Mouse (Mus musculus) heart, postnatal 14 days (tissue): ENCODE results near the gene Shisa9. TPM values are rescaled to one million over a fixed set of nuclear protein-coding genes. Genes with fewer than 3 reads are reported as not detected.

Experiments
- DNase-seq, 2 experiments: peaks; one replicate each; pipeline ENCODE4 v3.0.0; 2021 to 2022
- intact Hi-C: fragments of 180-260 bp; cut with DNase I; formaldehyde crosslinking; loops from one replicate; pipeline ENCODE4 v1.15.1; 2025
- total RNA-seq, 2 experiments: library from RNA; stranded (reverse); gene quantifications; 2 replicates each; pipeline ENCODE4 v1.2.3; 2021

The Shisa9 gene
- total RNA-seq, 2 experiments from 2014 or later = 0.07 TPM; not detected in 1

DNA sequence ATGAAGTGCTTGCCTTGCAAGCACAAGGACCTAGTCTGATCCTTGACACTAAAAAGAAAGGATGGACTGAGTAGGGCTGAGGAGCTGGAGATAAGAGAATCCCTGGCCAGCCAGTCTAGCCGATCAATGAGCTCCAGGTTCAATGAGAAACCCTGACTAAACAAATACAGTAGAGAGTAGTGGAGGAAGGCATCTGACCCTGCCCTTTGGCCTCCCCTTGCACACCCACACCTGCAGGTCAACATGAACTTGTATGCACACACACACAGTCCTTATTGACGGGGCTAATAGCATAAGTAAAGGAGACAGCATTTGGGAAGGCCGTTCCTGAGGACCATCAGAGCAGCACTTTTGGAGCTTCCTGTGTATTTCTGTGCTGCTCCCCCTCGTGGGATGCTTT lies 254.7 kb downstream of the Shisa9 start:
- no peak for DNase-seq
- intact Hi-C loops = no loop called here

DNA sequence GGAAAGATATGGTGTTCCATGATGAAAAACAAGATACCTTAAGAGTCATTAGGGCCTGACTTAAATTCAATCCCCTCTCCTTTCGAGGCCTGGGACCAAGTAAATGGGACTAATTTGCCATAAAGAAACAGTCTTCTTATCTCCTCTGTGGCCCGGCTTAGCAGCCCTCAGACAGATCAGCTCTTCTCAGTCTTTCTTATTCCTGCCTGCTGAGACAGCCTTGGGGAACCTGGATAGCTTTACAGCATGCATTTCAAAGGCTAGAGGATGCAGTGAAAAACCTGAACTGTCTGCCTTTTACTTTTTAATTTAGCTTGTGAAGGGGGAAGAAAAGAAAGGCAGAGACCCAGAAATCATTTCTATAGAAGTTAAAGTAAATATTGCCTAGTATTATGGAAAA lies 275.4 kb downstream of the Shisa9 start:
- intact Hi-C loops = no loop called here

DNA sequence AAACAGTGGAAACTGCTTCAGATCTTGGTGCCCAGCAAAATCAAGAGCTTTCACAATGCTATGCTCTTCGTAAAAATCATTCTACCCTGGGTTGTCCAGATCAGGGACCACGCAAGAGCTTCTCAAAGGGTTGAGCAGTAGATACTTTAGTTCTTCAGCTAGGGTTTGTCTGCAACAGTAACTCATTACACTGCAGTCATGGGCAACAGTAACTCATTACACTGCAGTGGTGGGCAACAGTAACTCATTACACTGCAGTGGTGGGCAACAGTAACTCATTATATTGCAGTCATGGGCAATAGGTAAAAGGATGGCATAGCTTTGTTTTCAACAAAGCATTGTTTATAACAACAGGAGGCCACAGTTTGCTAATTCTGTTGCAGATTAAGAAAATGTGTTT lies 281.9 kb downstream of the Shisa9 start:
- intact Hi-C loops = no loop called here

More for the DNA sequence above, 275.4 kb downstream of the Shisa9 start:
- no peak for DNase-seq

DNA sequence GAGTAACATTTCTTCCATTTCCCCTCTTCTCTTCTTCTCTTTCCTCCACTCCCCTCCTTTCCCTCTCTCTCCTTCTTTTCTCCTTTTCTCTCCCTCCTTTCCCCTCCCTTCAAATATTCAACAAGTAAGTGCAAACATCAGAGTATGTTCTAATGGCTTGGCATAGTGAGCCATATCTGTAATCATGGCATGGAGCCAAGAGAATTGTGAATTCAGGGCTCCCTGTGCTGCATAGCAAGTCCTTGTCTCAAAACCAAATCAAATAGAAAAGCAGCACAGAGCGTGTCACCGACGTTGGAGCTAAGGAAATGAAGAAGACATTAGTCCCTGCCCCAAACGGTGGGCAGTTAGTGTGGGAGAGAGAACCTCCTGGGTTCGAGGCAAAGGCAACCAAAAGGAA lies 316.6 kb downstream of the Shisa9 start:
- intact Hi-C loops = no loop called here
- no peak for DNase-seq

More for the DNA sequence above, 281.9 kb downstream of the Shisa9 start:
- DNase-seq = no peak

DNA sequence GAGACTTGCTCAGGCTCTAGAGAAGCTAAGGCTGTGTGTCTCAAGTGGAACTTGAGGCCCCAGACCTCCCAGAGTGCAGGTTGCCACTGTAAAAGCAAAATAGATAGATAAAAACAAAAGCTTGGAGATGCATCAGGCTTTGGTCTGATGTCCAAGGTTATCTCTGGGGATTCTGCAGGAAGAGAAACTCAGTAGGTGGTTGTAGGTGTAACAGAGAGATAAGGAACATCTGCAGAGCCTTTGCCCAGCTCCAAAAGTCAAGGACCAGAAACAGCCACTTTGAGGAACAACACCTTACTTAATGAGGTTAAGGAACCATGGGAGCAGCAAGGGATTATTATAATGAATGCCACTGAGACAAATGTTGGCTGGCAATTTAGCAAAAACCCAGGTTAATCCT lies 319.5 kb downstream of the Shisa9 start:
- intact Hi-C loops = no loop called here
- DNase-seq = no peak

DNA sequence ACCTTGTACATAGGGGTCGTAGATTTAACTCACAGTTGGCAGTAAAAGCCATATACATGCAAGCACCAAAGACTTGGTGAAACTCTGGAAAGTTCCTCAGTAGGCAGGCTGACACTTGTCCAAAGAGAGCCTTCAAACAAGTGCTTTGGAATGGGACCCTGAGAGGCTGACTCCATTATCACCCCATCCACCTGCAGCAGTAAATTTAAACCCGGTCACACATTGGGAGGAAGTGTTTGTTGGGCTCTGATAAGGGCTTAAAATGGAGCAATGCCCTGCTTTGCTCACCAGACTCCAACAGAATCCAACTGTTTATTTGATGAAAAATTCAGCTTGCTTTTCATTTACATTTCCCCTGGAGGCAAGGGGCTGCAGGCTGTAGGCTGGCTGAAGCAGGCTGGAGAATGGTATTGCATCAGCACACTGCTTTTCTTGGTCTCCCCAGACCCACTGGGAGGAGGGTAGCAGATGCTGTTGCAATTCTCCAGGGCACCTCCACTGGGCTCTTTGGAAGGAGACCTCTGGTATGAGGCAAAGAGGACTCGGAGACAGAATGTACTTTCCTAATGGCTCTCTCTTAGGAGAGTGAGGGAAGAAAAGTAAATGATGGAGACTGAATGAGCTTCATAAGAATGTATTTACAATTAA lies 323.5 kb downstream of the Shisa9 start:
- no peak for DNase-seq
- intact Hi-C loops = no loop called here

DNA sequence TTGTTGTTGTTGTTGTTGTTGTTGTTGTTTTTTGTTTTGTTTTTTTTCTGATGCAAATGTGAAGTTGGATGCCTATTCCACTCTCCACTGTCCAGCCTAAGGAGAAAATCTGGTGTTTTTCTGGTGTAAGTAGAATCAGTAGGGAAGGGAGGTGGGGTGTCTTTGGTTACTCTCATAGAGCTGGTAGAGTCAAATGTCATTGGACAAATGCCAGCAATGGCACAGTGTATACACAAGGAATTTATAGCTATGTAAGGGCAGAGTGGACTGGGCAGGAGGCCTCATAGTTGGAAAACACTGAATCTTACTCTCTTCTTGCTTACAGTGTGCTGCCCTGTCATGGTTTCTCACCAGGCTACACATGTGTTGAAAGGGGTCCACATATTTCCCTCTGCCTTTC lies 325.9 kb downstream of the Shisa9 start:
- intact Hi-C loops = no loop called here
- no peak for DNase-seq

DNA sequence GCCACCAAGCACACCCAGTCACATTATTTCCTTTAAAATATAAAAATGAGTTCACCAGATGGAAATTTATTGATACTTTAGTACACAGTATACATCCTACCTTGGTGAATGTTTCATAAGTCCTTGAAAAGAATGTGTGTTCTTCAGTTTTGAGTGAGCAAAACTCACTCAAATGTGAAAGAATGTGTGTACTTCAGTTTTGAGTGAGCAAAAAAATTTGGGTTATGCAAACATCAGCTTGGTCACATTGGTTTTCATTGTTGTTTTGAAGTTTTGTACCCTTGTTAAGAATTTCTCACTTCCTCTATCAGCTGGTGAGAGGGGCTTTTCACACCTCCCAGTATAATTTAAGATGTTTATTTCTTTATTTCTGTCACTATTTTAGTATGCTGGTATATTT lies 331.7 kb downstream of the Shisa9 start:
- no peak for DNase-seq
- intact Hi-C loops = no loop called here

Other genes with a start within 250 kb of the Shisa9 start
- gene Cpped1, start 74.7 kb upstream of the Shisa9 start, total RNA-seq = 10 to 100 TPM; 59.7 to 61.2 TPM